Mouse (Mus musculus) neural tube, embryonic 10.5 days (tissue): ENCODE results near the gene Asb16.

Experiments
- DNase-seq: peaks from one replicate; pipeline ENCODE4 v3.0.0-alpha.2; 2017; ENCODE audit warnings: low spot score; ENCODE audit errors: extremely low spot score

Gene Asb16

GRCm38 (mm10) chr11:102268520-102269244 is at the start of gene Asb16:
Asb16 (plus strand) TSS chr11:102268743.
- DNase-seq: no peak

GRCm38 (mm10) chr11:102218783-102219182 is 49.8 kb upstream of the Asb16 start:
- DNase-seq: peak; percentile 74

DNA sequence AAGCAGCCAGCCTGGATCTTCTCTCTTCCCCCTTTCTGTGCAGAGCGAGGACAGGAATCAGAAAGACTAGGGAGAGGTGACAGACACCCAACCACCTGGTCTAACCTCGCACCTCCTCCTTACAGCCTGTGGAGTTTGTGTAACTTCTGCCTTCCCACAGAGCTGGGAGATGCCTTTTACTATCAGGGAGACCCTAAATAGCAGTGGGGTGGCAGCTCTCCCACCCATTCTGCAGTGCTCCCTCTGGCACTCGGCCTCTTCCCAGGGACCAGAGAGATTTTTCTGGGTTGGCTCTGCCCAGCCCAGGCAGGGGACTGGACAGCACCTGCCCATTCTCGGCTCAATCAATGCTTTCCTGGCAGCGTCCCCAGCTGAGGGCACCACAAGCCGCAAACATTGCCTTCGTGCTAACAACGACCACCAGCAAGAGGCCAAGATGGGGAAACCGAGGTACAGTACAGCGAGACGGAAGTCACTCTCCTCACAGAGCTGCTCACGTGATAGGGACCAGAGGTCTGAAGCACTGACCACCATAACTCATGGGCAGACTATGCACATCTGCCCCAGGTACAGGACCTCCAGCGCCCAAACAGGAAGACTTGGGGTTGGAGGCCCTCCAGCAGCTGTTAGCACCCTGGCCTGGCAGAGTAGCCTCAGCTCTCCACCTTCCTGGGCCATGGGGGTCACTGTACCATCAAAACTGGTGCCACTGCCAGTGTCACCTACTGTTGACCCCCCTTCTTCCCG is 49.1 kb upstream of the Asb16 start:
- no peak for DNase-seq

GRCm38 (mm10) chr11:102219994-102220346 is 48.6 kb upstream of the Asb16 start:
- DNase-seq: no peak

GRCm38 (mm10) chr11:102220451-102220850 is 48.1 kb upstream of the Asb16 start:
- DNase-seq: no peak

- DNase-seq: no peak
Observed at GRCm38 (mm10) chr11:102221243-102221953, 47.1 kb upstream of the Asb16 start.

DNA sequence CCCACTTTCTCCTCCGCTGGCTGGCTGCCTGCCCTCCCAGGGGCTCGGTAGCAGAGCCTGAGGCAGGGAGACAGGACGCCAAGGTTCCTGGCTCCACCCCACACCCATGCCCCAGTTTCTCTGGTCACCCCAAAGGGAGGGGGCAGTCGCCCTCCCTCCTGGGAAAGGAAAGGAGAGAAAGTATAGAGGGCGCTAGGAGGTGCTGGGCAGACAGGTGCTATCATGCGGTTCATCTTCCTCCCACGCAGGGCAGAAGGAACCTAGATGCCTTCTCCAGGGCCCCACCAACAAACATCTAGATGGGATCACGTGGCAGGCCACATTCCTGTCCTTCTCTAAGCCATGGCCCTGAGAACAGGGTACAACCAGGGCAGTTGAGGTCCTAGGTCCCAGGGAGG is 46.6 kb upstream of the Asb16 start:
- DNase-seq: no peak

GRCm38 (mm10) chr11:102223166-102223565 is 45.4 kb upstream of the Asb16 start:
- DNase-seq: peak; percentile 63

DNA sequence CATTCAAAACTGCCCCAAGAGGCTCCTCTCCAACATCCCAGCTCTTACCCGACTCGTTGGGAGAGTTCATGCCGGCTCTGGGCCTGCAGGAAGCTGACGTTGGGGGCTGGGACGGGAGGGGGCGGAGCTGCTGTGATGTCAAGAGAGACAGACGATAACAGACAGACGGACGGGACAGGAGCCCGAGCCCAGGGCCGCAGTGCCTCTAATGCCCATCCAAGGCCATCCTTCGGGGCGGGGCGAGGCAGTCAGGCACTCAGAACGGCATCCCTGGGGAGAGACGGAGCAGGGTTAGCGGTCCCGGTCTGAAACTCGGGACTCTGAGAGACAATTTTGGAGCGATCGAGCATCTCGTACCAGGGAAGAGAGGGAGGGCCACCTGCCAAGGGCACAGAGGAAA is 43.9 kb upstream of the Asb16 start:
- no peak for DNase-seq

DNA sequence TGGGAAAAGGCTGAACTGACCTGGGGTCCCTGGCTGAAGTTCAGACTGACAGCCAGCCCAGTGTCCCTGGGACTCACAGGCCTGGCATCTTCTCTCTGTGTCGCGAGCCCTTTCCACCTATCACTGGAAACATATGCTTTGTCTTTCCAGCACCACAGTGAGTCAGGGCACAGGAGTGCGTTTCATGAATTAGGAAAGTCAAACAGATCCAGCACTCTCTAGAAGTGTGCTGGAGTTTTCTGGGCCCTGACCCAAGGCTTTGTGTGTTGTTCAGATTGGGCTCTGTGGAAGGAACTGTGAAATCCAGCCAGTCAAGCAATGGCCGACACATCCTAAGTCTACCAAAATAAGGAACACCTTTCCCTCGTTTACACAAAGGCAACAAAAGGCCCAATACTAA is 43.3 kb upstream of the Asb16 start:
- no peak for DNase-seq

DNA sequence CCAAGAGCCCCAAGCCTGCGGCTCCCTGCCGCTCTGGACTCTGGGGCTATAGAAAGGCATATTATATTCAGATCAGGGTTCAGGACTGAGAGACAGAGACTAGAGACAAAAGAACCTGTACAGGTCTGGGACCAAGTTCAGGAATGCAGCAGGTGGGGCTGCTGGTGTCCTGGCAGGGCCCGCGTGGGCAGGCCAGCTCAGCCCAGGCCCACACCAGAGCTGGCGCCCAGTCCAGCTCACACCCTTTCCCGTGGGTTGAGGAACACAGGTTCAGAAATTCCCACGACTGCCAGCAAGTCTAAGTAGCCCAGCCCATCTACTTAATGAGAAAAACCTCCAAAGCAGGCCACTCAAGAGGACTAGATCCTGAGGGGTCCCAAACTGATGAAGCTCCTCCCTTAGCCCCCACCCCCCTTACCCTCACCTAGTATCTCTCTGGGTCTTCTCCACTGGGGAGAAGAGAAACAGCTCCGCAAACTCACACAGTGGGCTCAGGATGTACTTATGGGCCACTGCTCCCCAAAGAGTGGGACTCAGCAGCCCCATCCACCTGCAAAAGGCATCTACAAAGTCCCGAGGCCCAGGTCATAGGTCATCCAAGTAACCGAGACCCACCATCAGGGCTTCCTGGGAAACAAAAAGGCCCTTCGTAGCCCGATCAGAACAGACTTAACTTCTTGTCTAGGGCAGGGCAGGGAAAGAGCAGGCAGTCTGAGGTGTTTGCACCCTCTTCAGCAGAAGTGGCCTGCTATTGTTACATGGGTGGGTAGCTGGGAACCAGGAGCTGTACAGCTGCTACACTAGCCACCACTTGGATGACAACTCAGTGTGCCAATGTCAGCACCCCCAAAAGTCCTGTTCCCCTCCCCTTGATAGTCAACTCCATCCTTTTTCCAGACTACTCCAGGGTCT is 42.2 kb upstream of the Asb16 start:
- no peak for DNase-seq

GRCm38 (mm10) chr11:102227270-102228190 is 41.0 kb upstream of the Asb16 start:
- DNase-seq: no peak

GRCm38 (mm10) chr11:102228191-102228545 is 40.4 kb upstream of the Asb16 start:
- no peak for DNase-seq

- no peak for DNase-seq
Observed at GRCm38 (mm10) chr11:102228646-102229268, 39.8 kb upstream of the Asb16 start.

GRCm38 (mm10) chr11:102229331-102229953 is 39.1 kb upstream of the Asb16 start:
- no peak for DNase-seq

- DNase-seq: peak; percentile 97
Observed at GRCm38 (mm10) chr11:102230006-102230741, 38.4 kb upstream of the Asb16 start, which contains the start of gene Hdac5. Hdac5 (minus strand) TSS chr11:102230166.

DNA sequence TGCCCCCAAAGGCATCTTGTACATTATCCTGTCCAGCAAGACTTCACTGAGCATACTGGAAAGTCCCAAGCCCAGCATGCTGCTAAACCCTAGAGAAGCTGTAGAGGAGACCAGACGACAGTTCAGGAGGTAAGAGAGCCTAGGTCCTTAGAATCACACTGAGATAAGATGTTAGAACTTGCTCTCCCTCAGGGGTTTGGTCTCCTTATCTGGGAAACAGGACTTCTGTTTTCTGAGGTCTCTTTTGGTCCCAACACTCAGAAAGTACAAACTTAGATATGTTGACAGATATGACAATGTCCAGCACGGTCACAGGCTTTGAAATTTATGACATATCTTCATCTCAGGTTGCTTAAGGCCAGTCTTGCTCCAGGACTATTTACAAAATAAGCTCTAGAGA is 32.5 kb upstream of the Asb16 start:
- no peak for DNase-seq

- no peak for DNase-seq
Observed at GRCm38 (mm10) chr11:102240636-102241035, 27.9 kb upstream of the Asb16 start.

- no peak for DNase-seq
Observed at GRCm38 (mm10) chr11:102241246-102241645, 27.3 kb upstream of the Asb16 start.
